Mouse (Mus musculus) intestine, postnatal 0 days (tissue): ENCODE measurements around the gene Oxgr1. TPM values are rescaled to one million over a fixed set of nuclear protein-coding genes. Genes with fewer than 3 reads are reported as not detected.

Source experiments
- ATAC-seq: fragments of 200-750 bp; cut with Nextera tagmentation; 2 replicates; pipeline ENCODE4 v1.8.0; 2017; ENCODE audit warnings: mild to moderate bottlenecking, moderate TSS enrichment, moderate library complexity
- H3K27ac ChIP-seq: fragments of 300-500 bp; sonication (generic); 2 replicates; pipeline ENCODE4 v1.5.1; 2014; ENCODE audit warnings: mild to moderate bottlenecking, low read depth, low read length, moderate library complexity
- H3K27me3 ChIP-seq: fragments of 300-500 bp; sonication (generic); replicated peaks from 2 replicates; pipeline ENCODE4 v1.6.1; 2014; ENCODE audit warnings: low read length, mixed read lengths; ENCODE audit not compliant: control insufficient read depth, insufficient read depth
- H3K36me3 ChIP-seq: fragments of 300-500 bp; sonication (generic); 2 replicates; pipeline ENCODE4 v1.6.1; 2014; ENCODE audit warnings: mild to moderate bottlenecking, moderate library complexity; ENCODE audit not compliant: control insufficient read depth, insufficient read depth
- H3K4me1 ChIP-seq: fragments of 300-500 bp; sonication (generic); replicated peaks from 2 replicates; pipeline ENCODE4 v1.6.1; 2014; ENCODE audit warnings: antibody characterized with exemption, low read length, mixed read lengths; ENCODE audit not compliant: control insufficient read depth, insufficient read depth
- H3K4me2 ChIP-seq: fragments of 300-500 bp; sonication (generic); replicated peaks from 2 replicates; pipeline ENCODE4 v1.6.1; 2014; ENCODE audit warnings: low read depth, mild to moderate bottlenecking, moderate library complexity
- H3K4me3 ChIP-seq: fragments of 300-500 bp; sonication (generic); 2 replicates; pipeline ENCODE4 v1.5.1; 2014; ENCODE audit warnings: low read depth, low read length
- H3K9ac ChIP-seq: fragments of 300-500 bp; sonication (generic); 2 replicates; pipeline ENCODE4 v1.6.1; 2014; ENCODE audit warnings: mild to moderate bottlenecking, low read depth, low read length
- H3K9me3 ChIP-seq: fragments of 300-500 bp; sonication (generic); 2 replicates; pipeline ENCODE4 v1.6.1; 2016; ENCODE audit warnings: mixed run types; ENCODE audit not compliant: control insufficient read depth
- CTCF ChIP-seq: sonication (generic); IDR thresholded peaks from 2 replicates; pipeline ENCODE4 v1.5.1; 2016; ENCODE audit warnings: low read depth, mild to moderate bottlenecking, control low read depth, antibody characterized with exemption, moderate library complexity
- WGBS: fragments of 180-500 bp; shearing (Covaris S2); extraction: QIAGEN DNeasy Blood & Tissue Kit; methylation state at CpG from one replicate; pipeline ENCODE4 v1.1.7; 2014; 5-methylcytosine and 5-hydroxymethylcytosine counted together
- polyA plus RNA-seq: library from polyadenylated mRNA; unstranded; fragments of >200 nt; fragmentation: Nextera tagmentation; extraction: Ambion mirVana; gene quantifications from 2 replicates; pipeline ENCODE4 v1.2.1, GENCODE M21; 2015

Gene Oxgr1
- polyA plus RNA-seq, 1 experiment from 2014 or later, result not detected

GRCm38 (mm10) chr14:120075746-120076145, 33.5 kb upstream of the Oxgr1 start:
- TF ChIP-seq CTCF, result no peak
- whole genome bisulfite sequencing, result 75% methylated on average over 5 of the region's 5 CpGs
- ATAC-seq, result no peak

GRCm38 (mm10) chr14:120074231-120074630, 32.0 kb upstream of the Oxgr1 start:
- no peak overlapping the region for H3K9ac ChIP-seq
- H3K27me3 ChIP-seq, result no peaks in the 10 kb centered on the region
- no peak overlapping the region for H3K4me2 ChIP-seq
- no peaks in the 10 kb centered on the region for H3K36me3 ChIP-seq
- H3K4me1 ChIP-seq, result no peaks in the 10 kb centered on the region
- H3K27ac ChIP-seq, result no peak overlapping the region
- ATAC-seq, result no peak
- H3K4me3 ChIP-seq, result no peak overlapping the region
- TF ChIP-seq CTCF, result no peak
- H3K9me3 ChIP-seq, result no peaks in the 10 kb centered on the region

More at GRCm38 (mm10) chr14:120075746-120076145, 33.5 kb upstream of the Oxgr1 start:
- H3K27me3 ChIP-seq, result no peaks in the 10 kb centered on the region
- H3K9ac ChIP-seq, result no peak overlapping the region
- H3K4me2 ChIP-seq, result no peak overlapping the region
- H3K27ac ChIP-seq, result no peak overlapping the region
- H3K4me3 ChIP-seq, result no peak overlapping the region
- no peaks in the 10 kb centered on the region for H3K4me1 ChIP-seq
- no peaks in the 10 kb centered on the region for H3K9me3 ChIP-seq
- H3K36me3 ChIP-seq, result no peaks in the 10 kb centered on the region

- 55% methylated on average over 9 of the region's 9 CpGs for WGBS
- Histone ChIP-seq H3K4me1 (no peaks in the 10 kb centered on the region), H3K27ac (no peak overlapping the region), H3K4me2 (no peak overlapping the region), H3K4me3 (no peak overlapping the region), H3K36me3 (no peaks in the 10 kb centered on the region), H3K9ac (no peak overlapping the region), H3K9me3 (no peaks in the 10 kb centered on the region), H3K27me3 (no peaks in the 10 kb centered on the region)
- TF ChIP-seq CTCF, result peak; percentile 88
- no peak for ATAC-seq
These were observed 18.9 kb upstream of the Oxgr1 start for GRCm38 (mm10) chr14:120061096-120061495.

- TF ChIP-seq CTCF, result no peak
- H3K4me2 ChIP-seq, result no peak overlapping the region
- no peaks in the 10 kb centered on the region for H3K4me1 ChIP-seq
- ATAC-seq, result no peak
- no peak overlapping the region for H3K9ac ChIP-seq
- WGBS, result 39% methylated on average over 1 of the region's 1 CpGs
- no peaks in the 10 kb centered on the region for H3K9me3 ChIP-seq
- H3K36me3 ChIP-seq, result no peaks in the 10 kb centered on the region
- no peak overlapping the region for H3K27ac ChIP-seq
- no peaks in the 10 kb centered on the region for H3K27me3 ChIP-seq
- no peak overlapping the region for H3K4me3 ChIP-seq
These were observed 8.8 kb downstream of the Oxgr1 start for GRCm38 (mm10) chr14:120033454-120033853.

- no peak overlapping the region for H3K4me3 ChIP-seq
- no peak for TF ChIP-seq CTCF
- WGBS, result 78% methylated on average over 2 of the region's 2 CpGs
- H3K9ac ChIP-seq, result no peak overlapping the region
- H3K27ac ChIP-seq, result no peak overlapping the region
- H3K36me3 ChIP-seq, result no peaks in the 10 kb centered on the region
- no peak overlapping the region for H3K4me2 ChIP-seq
- H3K9me3 ChIP-seq, result no peaks in the 10 kb centered on the region
- ATAC-seq, result no peak
- H3K4me1 ChIP-seq, result no peaks in the 10 kb centered on the region
- H3K27me3 ChIP-seq, result no peaks in the 10 kb centered on the region
These were observed 22.3 kb downstream of the Oxgr1 start for GRCm38 (mm10) chr14:120019948-120020347.

- Histone ChIP-seq H3K4me1 (no peaks in the 10 kb centered on the region), H3K36me3 (no peaks in the 10 kb centered on the region), H3K4me3 (no peak overlapping the region), H3K4me2 (no peak overlapping the region), H3K27ac (no peak overlapping the region), H3K9ac (no peak overlapping the region), H3K27me3 (no peaks in the 10 kb centered on the region), H3K9me3 (no peaks in the 10 kb centered on the region)
- no peak for ATAC-seq
- whole genome bisulfite sequencing, result 70% methylated on average over 11 of the region's 11 CpGs
- TF ChIP-seq CTCF, result no peak
These were observed 32.0 kb downstream of the Oxgr1 start for GRCm38 (mm10) chr14:120009969-120010872.
